Mouse (Mus musculus): ENCODE results near the gene Cdk15.

The Cdk15 gene

GRCm38 (mm10) chr1:59382516-59382915, 125.8 kb downstream of the Cdk15 start:
- no peak for DNase-seq

- DNase-seq: no peak
Observed at GRCm38 (mm10) chr1:59383049-59383610, 126.4 kb downstream of the Cdk15 start.

- DNase-seq: no peak
Observed at GRCm38 (mm10) chr1:59384400-59384799, 127.7 kb downstream of the Cdk15 start.

GRCm38 (mm10) chr1:59385641-59386040, 128.9 kb downstream of the Cdk15 start:
- DNase-seq: no peak

GRCm38 (mm10) chr1:59387542-59388314, 131.0 kb downstream of the Cdk15 start:
- DNase-seq: no peak

GRCm38 (mm10) chr1:59389181-59389580, 132.5 kb downstream of the Cdk15 start:
- no peak for DNase-seq

GRCm38 (mm10) chr1:59391736-59392135, 135.0 kb downstream of the Cdk15 start:
- DNase-seq: no peak

GRCm38 (mm10) chr1:59394072-59394471, 137.4 kb downstream of the Cdk15 start:
- no peak for DNase-seq

GRCm38 (mm10) chr1:59394616-59395015, 137.9 kb downstream of the Cdk15 start:
- no peak for DNase-seq

- no peak for DNase-seq
Observed at GRCm38 (mm10) chr1:59395992-59396391, 139.3 kb downstream of the Cdk15 start.

GRCm38 (mm10) chr1:59399554-59400325, 143.0 kb downstream of the Cdk15 start:
- DNase-seq: no peak

- DNase-seq: no peak
Observed at GRCm38 (mm10) chr1:59401253-59401652, 144.5 kb downstream of the Cdk15 start.

All from right cerebral cortex, postnatal 25 days (tissue).